Mouse (Mus musculus): ENCODE measurements around the gene Rgl2. TPM values are rescaled to one million over a fixed set of nuclear protein-coding genes. Genes with fewer than 3 reads are reported as not detected.
A peak's percentile ranks its signal among the peaks of the same experiment; 100 is the strongest.

The Rgl2 gene
- polyA plus RNA-seq, 1 experiment: 45.1 TPM

DNA sequence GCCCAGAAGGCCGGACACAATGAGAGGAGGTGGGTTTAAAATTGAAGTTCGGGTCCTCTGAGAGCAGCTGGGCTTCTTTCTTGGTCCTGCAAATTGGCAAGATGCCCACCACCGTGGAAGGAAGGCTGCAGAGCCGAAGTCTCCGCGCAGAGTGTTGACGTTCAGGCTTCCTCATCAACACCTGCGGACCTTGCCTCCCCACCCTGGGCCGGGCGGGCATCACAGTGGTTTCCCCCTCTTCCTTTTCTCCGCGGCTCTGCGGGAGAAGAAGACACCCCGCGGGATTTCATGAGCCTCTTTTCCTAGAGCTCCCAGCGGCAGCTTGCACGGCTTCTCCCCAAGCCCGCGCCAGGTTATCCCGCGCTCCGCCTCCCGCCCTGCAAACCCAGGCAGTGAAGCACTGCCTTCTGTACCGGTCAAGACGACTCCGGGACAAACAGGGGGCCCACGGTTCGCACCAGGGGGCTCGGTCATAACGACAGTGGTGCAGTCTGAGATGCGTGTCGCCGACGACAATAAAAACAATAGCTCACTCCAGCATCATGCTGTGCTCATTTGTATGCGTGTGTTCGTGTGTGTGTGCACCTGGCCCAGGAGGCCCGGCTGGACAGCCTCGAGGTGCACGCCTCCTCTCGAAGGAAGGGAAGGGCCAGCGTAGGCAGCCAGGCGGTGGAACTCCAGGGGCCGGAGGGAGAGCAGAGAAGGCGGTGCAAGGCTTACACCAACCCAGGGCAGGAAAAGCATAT is 20.8 kb upstream of the Rgl2 start:
- Histone ChIP-seq H3K4me1 (ENCODE audit: control insufficient read depth, insufficient read depth, low read length) (no peaks in the 10 kb centered on the region), H3K4me3 (ENCODE audit: insufficient read depth, low read length) (peak overlapping the region; percentile 58), H3K27ac (ENCODE audit: insufficient read depth, low read length) (peak overlapping the region; percentile 11; the same call in 1 of the 2 replicates)
- no peak for TF ChIP-seq POLR2A (IDR thresholded peaks at IDR 0.05; ENCODE audit: low read depth, low read length)
- TF ChIP-seq CTCF (IDR thresholded peaks at IDR 0.05; ENCODE audit: borderline replicate concordance, insufficient read depth, low read length): no peak

DNA sequence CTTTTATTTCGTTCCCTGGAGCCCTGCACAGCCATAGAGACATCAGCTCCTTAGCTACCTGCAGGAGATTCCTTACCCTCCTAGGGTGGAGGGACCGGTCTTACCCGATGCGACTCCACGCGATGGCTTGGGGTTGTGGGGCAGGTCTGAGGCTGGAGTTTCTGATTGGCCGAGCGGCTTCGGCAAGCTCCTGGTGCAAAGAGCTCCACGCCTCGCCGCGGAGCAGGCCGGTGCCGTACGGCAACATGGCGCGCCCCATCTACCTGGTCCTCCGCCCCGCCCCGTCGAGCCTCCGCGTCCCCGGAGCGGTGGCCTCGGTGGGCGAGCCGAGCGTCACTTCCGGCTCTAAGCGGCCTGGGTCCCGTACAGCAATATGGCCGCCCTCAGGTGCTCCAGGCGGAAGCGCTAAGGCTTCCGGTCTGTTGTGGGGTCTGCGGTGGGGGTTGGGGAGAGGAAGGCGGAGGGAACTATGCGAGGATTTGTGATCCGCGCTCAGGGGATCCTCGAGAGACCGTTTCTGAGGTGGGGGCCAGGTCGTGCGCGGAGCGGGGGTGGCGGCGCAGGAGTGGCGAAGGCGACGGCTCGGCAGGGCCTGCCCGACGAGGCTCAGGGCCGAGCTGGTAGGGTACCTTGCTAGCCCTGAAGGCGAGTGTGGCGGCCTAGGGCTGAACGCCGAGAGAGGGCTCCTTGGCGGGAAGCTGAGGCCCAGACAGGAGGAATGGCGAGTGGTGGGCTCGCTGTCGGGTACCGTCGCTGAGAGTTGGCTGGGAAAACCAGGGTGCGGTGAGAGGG is 20.1 kb upstream of the Rgl2 start, which contains the start of gene Daxx:
TSS of gene Daxx (plus strand) at position 338 of the 792 bp plus-strand sequence.
- Histone ChIP-seq H3K27ac (ENCODE audit: insufficient read depth, low read length) (peak within 1 kb of the TSS; percentile 61), H3K4me1 (ENCODE audit: control insufficient read depth, insufficient read depth, low read length) (no peaks in the 10 kb centered on the region), H3K4me3 (ENCODE audit: insufficient read depth, low read length) (peak within 1 kb of the TSS; percentile 74)
- no peak for TF ChIP-seq CTCF (IDR thresholded peaks at IDR 0.05; ENCODE audit: borderline replicate concordance, insufficient read depth, low read length)
- peak; percentile 88 for TF ChIP-seq POLR2A (IDR thresholded peaks at IDR 0.05; ENCODE audit: low read depth, low read length)

DNA sequence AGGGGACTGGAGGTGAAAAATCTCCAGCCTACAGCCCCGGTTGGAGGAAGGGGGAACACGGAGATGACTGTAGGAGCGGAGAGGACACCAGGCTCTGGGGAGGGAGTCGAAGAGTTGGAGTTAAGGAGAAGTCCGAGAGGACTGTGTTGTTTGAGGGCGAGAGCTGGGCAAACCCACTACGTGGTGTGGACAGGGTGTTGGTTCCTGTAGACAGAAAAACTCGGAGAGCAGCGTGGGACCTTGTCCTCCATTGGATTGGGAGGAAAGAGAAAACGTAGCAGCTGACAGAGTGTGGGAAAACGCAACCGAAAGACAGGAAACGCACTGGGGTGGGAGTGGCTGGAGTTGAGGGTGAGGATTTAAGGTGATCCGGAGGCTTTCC is 19.5 kb upstream of the Rgl2 start:
- no peak for TF ChIP-seq CTCF (IDR thresholded peaks at IDR 0.05; ENCODE audit: borderline replicate concordance, insufficient read depth, low read length)
- peak; percentile 77 for TF ChIP-seq POLR2A (IDR thresholded peaks at IDR 0.05; ENCODE audit: low read depth, low read length)
- Histone ChIP-seq H3K27ac (ENCODE audit: insufficient read depth, low read length) (peak overlapping the region; percentile 61), H3K4me1 (ENCODE audit: control insufficient read depth, insufficient read depth, low read length) (no peaks in the 10 kb centered on the region), H3K4me3 (ENCODE audit: insufficient read depth, low read length) (peak overlapping the region; percentile 74)

DNA sequence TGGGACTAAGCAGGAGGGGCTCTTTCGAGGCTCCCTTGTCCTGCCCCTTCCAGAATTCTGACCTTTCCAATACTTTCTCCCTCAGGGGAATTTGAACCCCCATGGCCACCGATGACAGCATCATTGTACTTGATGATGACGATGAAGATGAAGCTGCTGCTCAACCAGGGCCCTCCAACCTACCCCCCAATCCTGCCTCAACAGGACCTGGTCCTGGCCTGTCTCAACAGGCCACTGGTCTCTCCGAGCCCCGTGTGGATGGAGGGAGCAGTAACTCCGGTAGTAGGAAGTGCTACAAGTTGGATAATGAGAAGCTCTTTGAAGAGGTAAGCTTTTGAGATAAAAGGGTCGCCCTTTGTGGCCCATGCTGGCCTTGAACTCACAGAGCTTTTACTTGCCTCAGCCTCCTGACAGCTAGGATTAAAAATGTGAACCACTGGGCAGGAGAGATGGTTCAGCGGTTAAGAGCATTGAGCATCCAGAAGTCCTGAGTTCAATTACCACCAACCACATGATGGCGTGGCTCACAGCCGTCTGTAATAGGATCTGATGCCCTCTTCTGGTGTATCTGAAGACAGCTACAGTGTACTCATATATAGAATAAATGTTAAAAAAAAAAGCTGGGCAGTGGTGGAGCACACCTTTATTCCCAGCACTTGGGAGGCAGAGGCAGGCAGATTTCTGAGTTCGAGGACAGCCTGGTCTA is 18.8 kb upstream of the Rgl2 start:
- Histone ChIP-seq H3K4me1 (ENCODE audit: control insufficient read depth, insufficient read depth, low read length) (peaks cover 3% of the 10 kb centered on the region; the same call in 1 of the 2 replicates), H3K27ac (ENCODE audit: insufficient read depth, low read length) (peak overlapping the region; percentile 61; the same call in 1 of the 2 replicates), H3K4me3 (ENCODE audit: insufficient read depth, low read length) (peak overlapping the region; percentile 74)
- no peak for TF ChIP-seq CTCF (IDR thresholded peaks at IDR 0.05; ENCODE audit: borderline replicate concordance, insufficient read depth, low read length)
- TF ChIP-seq POLR2A (IDR thresholded peaks at IDR 0.05; ENCODE audit: low read depth, low read length): no peak

DNA sequence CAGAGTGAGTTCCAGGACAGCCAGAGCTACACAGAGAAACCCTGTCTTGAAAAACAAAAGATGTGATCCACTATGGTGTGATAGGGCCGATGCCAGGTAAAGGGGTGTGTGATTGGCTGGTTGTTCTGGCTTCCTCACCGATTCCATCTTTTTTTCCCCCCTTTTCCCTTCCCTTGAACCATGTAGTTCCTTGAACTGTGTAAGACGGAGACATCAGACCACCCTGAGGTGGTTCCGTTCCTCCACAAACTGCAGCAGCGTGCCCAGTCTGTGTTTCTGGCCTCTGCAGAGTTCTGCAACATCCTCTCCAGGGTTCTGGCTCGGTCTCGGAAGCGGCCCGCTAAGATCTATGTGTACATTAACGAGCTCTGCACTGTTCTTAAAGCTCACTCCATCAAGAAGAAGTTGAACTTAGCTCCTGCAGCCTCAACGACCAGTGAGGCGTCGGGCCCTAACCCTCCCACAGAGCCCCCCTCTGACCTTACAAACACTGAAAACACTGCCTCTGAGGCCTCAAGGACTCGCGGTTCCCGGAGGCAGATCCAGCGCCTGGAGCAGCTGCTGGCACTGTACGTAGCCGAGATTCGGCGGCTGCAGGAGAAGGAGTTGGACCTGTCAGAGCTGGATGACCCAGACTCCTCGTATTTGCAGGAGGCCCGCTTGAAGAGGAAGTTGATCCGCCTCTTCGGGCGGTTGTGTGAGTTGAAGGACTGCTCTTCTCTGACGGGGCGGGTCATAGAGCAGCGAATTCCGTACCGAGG is 18.1 kb upstream of the Rgl2 start:
- Histone ChIP-seq H3K4me1 (ENCODE audit: control insufficient read depth, insufficient read depth, low read length) (peaks cover 3% of the 10 kb centered on the region; the same call in 1 of the 2 replicates), H3K27ac (ENCODE audit: insufficient read depth, low read length) (no peak overlapping the region), H3K4me3 (ENCODE audit: insufficient read depth, low read length) (no peak overlapping the region)
- TF ChIP-seq CTCF (IDR thresholded peaks at IDR 0.05; ENCODE audit: borderline replicate concordance, insufficient read depth, low read length) (no peak), POLR2A (IDR thresholded peaks at IDR 0.05; ENCODE audit: low read depth, low read length) (no peak)

DNA sequence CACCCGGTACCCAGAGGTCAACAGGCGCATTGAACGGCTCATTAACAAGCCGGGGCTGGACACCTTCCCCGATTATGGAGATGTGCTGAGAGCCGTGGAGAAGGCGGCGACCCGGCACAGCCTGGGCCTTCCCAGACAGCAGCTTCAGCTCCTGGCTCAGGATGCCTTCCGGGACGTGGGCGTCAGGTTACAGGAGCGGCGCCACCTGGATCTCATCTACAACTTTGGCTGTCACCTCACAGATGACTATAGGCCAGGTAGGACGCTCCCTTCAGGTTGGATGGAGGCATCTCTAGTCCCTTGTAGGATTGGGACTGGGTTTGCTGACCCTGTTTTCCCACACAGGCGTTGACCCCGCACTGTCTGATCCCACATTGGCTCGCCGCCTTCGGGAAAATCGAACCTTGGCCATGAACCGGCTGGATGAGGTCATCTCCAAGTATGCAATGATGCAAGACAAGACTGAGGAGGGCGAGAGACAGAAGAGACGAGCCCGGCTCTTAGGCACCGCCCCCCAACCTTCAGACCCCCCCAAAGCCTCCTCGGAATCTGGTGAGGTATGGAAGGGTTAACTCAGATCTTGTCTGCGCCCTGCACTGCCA is 17.4 kb upstream of the Rgl2 start:
- TF ChIP-seq CTCF (IDR thresholded peaks at IDR 0.05; ENCODE audit: borderline replicate concordance, insufficient read depth, low read length) (no peak), POLR2A (IDR thresholded peaks at IDR 0.05; ENCODE audit: low read depth, low read length) (no peak)
- Histone ChIP-seq H3K4me3 (ENCODE audit: insufficient read depth, low read length) (no peak overlapping the region), H3K27ac (ENCODE audit: insufficient read depth, low read length) (no peak overlapping the region), H3K4me1 (ENCODE audit: control insufficient read depth, insufficient read depth, low read length) (peaks cover 3% of the 10 kb centered on the region; the same call in 1 of the 2 replicates)

DNA sequence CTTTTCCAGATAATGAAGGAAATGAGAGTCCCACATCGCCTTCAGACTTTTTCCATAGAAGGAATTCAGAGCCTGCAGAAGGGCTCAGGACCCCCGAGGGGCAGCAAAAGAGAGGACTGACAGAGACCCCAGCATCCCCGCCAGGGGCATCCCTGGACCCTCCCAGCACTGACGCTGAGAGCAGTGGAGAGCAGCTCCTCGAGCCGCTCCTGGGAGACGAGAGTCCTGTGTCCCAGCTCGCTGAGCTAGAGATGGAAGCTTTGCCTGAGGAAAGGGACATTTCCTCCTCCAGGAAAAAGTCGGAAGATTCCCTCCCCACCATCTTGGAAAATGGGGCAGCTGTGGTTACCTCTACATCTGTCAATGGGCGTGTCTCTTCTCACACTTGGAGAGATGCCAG is 16.1 kb upstream of the Rgl2 start:
- Histone ChIP-seq H3K4me3 (ENCODE audit: insufficient read depth, low read length) (no peak overlapping the region), H3K4me1 (ENCODE audit: control insufficient read depth, insufficient read depth, low read length) (peaks cover 3% of the 10 kb centered on the region; the same call in 1 of the 2 replicates), H3K27ac (ENCODE audit: insufficient read depth, low read length) (no peak overlapping the region)
- TF ChIP-seq CTCF (IDR thresholded peaks at IDR 0.05; ENCODE audit: borderline replicate concordance, insufficient read depth, low read length) (no peak), POLR2A (IDR thresholded peaks at IDR 0.05; ENCODE audit: low read depth, low read length) (no peak)

DNA sequence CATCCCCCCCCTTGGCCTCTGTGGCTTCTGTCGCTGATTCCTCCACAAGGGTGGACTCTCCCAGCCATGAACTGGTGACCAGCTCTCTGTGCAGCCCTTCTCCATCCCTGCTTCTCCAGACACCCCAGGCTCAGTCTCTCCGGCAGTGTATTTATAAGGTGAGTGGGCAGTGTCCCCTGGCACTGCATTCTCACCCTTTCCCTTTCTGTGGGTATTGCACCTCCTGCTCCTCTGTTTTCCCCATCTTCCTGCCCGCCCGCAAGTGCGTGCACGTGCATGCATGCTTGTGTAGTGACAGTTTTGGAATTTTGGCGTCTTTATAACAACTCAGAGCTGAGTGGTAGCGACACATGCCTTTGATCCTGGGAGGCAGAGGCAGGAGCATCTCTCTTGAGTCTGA is 15.4 kb upstream of the Rgl2 start:
- Histone ChIP-seq H3K4me1 (ENCODE audit: control insufficient read depth, insufficient read depth, low read length) (peaks cover 3% of the 10 kb centered on the region; the same call in 1 of the 2 replicates), H3K4me3 (ENCODE audit: insufficient read depth, low read length) (no peak overlapping the region), H3K27ac (ENCODE audit: insufficient read depth, low read length) (no peak overlapping the region)
- TF ChIP-seq POLR2A (IDR thresholded peaks at IDR 0.05; ENCODE audit: low read depth, low read length): no peak
- no peak for TF ChIP-seq CTCF (IDR thresholded peaks at IDR 0.05; ENCODE audit: borderline replicate concordance, insufficient read depth, low read length)
